Mouse (Mus musculus): ENCODE results near the gene Tmem135. TPM values are rescaled to one million over a fixed set of nuclear protein-coding genes. Genes with fewer than 3 reads are reported as not detected.
"Not testable (repeated sequence)": the region's sequence is repeated elsewhere in the genome, so short reads cannot be mapped to it uniquely, and the experiment has no call there.

Gene Tmem135
- polyA plus RNA-seq, 1 experiment from 2014 or later: 15.1 TPM

DNA sequence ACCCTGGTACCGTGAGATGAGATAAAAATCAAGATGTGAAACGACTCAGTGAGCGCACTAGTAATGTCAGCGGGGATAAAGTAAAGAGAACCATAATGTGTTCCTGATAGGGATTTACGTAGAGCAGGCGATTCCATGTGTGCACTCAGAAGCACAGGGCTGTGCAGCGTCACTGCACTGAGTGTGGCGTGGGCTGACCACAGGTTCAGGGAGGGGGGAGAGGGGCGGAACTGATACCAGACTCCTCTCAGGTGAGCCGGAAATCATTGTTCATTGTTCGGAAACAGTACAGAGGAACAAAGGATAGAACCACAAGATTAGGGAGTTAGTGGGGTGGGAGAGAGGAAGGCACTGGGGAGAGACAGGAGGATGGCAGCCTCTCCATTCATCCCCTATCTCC, 95.8 kb downstream of the Tmem135 start:
- H3K27ac ChIP-seq (ENCODE audit: low read depth, low read length): no peak overlapping the region
- no peaks in the 10 kb centered on the region for H3K4me1 ChIP-seq (ENCODE audit: control insufficient read depth, insufficient read depth, low read length)
- ATAC-seq (ENCODE audit: low FRiP score) (no peak), DNase-seq (ENCODE audit: low spot score, missing footprints) (no peak)
- no peak overlapping the region for H3K9ac ChIP-seq (ENCODE audit: low read length)
- WGBS: 90% methylated on average over 11 of the region's 11 CpGs
- no peaks in the 10 kb centered on the region for H3K27me3 ChIP-seq (ENCODE audit: control insufficient read depth, insufficient read depth, low read length)
- H3K4me3 ChIP-seq (ENCODE audit: low read depth, low read length): no peak overlapping the region
- H3K36me3 ChIP-seq (ENCODE audit: control insufficient read depth, insufficient read depth, low read length): no peaks in the 10 kb centered on the region
- H3K4me2 ChIP-seq: no peak overlapping the region
- H3K9me3 ChIP-seq (ENCODE audit: control insufficient read depth, low read length): no peaks in the 10 kb centered on the region; the same call in 1 of the 2 replicates

DNA sequence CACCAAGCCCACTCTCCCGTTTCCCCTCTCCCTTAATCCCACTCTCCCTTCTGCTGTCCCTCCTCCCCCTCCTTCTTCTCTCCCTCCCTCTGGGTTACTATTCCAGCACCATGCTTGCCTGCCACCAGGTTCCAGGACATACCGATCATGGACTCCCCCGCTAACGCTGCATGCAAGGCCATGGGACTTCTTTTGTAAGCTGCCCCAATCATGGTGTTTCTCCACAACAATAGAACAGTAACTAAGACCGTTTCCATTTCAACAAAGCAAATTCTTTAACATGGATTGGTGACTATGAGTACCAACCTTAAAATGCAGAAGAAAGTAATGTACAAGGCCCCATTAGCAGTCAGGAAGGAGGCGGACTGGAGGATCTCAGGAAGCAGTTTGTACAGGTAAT, 97.2 kb downstream of the Tmem135 start:
- Histone ChIP-seq H3K4me3 (ENCODE audit: low read depth, low read length) (no peak overlapping the region), H3K27me3 (ENCODE audit: control insufficient read depth, insufficient read depth, low read length) (no peaks in the 10 kb centered on the region), H3K4me1 (ENCODE audit: control insufficient read depth, insufficient read depth, low read length) (no peaks in the 10 kb centered on the region), H3K4me2 (no peak overlapping the region), H3K36me3 (ENCODE audit: control insufficient read depth, insufficient read depth, low read length) (no peaks in the 10 kb centered on the region), H3K27ac (ENCODE audit: low read depth, low read length) (no peak overlapping the region), H3K9ac (ENCODE audit: low read length) (no peak overlapping the region), H3K9me3 (ENCODE audit: control insufficient read depth, low read length) (no peaks in the 10 kb centered on the region; the same call in 1 of the 2 replicates)
- ATAC-seq (ENCODE audit: low FRiP score) (no peak), DNase-seq (ENCODE audit: low spot score, missing footprints) (no peak)
- WGBS: 82% methylated on average over 6 of the region's 6 CpGs

DNA sequence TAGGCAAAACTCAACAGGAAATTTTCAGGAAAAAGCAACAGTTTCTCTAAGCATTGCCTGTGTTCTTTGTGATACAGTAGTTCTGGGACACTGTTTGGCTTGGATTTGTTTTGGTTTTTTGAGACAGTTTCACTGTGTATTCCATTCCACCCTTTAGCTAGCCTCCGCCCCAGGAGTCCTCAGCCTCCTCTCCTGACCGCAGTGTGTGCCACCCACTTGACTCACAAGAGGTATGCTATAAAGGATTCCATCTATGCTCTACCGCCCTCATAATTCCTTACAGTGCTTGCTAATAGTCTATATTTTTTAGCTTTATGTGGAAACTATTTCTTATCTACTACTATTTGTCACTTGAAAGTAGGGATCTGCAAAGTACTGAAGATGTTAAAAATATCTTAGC, 99.1 kb downstream of the Tmem135 start:
- Histone ChIP-seq H3K36me3 (ENCODE audit: control insufficient read depth, insufficient read depth, low read length) (no peaks in the 10 kb centered on the region), H3K9me3 (ENCODE audit: control insufficient read depth, low read length) (no peaks in the 10 kb centered on the region), H3K9ac (ENCODE audit: low read length) (no peak overlapping the region), H3K4me3 (ENCODE audit: low read depth, low read length) (no peak overlapping the region), H3K4me2 (no peak overlapping the region), H3K27ac (ENCODE audit: low read depth, low read length) (no peak overlapping the region), H3K4me1 (ENCODE audit: control insufficient read depth, insufficient read depth, low read length) (no peaks in the 10 kb centered on the region), H3K27me3 (ENCODE audit: control insufficient read depth, insufficient read depth, low read length) (no peaks in the 10 kb centered on the region)
- 94% methylated on average over 3 of the region's 3 CpGs for WGBS
- DNase-seq (ENCODE audit: low spot score, missing footprints): no peak
- no peak for ATAC-seq (ENCODE audit: low FRiP score)

DNA sequence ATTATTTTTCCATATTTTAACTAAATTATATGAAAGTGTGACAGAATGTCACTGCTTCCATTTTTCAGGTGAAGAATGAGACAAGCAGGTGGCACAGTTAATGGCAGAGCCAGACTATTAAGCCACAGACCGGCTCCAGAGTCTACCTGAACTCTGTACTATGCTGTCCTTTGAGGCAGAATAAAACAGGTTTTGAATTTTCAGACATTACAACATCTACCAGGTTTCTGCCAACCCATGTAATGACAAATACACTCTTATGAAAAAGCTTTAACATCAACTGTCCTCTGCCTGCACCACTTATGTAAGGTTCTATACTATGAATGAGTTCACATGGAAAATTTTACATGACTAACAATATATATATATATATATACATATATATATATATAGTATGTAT, 100.3 kb downstream of the Tmem135 start:
- Histone ChIP-seq H3K27ac (ENCODE audit: low read depth, low read length) (no peak overlapping the region), H3K4me1 (ENCODE audit: control insufficient read depth, insufficient read depth, low read length) (no peaks in the 10 kb centered on the region), H3K4me2 (no peak overlapping the region), H3K27me3 (ENCODE audit: control insufficient read depth, insufficient read depth, low read length) (no peaks in the 10 kb centered on the region), H3K9ac (ENCODE audit: low read length) (no peak overlapping the region), H3K36me3 (ENCODE audit: control insufficient read depth, insufficient read depth, low read length) (no peaks in the 10 kb centered on the region), H3K4me3 (ENCODE audit: low read depth, low read length) (no peak overlapping the region), H3K9me3 (ENCODE audit: control insufficient read depth, low read length) (no peaks in the 10 kb centered on the region)
- DNase-seq (ENCODE audit: low spot score, missing footprints) (no peak), ATAC-seq (ENCODE audit: low FRiP score) (no peak)
- 94% methylated on average over 1 of the region's 1 CpGs for WGBS

DNA sequence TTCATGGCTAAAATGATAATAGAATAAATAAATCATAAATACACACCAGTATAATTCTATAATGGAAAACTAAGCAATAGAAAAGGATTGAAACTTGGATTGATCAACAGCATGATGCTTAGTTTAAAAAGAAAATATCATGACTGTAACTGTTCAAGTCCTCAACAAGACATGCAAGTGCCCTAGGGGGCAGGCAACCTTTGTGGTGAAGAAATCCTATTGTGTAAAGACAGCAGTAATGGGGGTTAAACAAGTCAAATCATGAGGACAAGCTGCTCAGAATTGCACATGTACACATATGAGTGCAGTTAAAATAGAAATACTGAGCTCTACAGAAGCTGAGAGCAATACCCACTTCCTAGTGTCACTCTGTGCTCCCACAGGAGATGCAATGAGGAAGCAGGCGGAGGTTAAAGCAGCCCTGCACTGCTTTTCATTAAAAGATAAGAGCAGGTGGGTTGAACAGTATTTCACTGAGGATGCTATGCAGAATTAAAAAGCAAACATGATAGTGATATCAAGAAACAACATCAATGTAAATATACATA, 105.0 kb downstream of the Tmem135 start:
- H3K9ac ChIP-seq (ENCODE audit: low read length): no peak overlapping the region
- no peaks in the 10 kb centered on the region for H3K4me1 ChIP-seq (ENCODE audit: control insufficient read depth, insufficient read depth, low read length)
- no peaks in the 10 kb centered on the region for H3K36me3 ChIP-seq (ENCODE audit: control insufficient read depth, insufficient read depth, low read length)
- no peaks in the 10 kb centered on the region for H3K9me3 ChIP-seq (ENCODE audit: control insufficient read depth, low read length)
- no peak overlapping the region for H3K4me2 ChIP-seq
- DNase-seq (ENCODE audit: low spot score, missing footprints) (no peak), ATAC-seq (ENCODE audit: low FRiP score) (no peak)
- no peak overlapping the region for H3K27ac ChIP-seq (ENCODE audit: low read depth, low read length)
- no peak overlapping the region for H3K4me3 ChIP-seq (ENCODE audit: low read depth, low read length)
- H3K27me3 ChIP-seq (ENCODE audit: control insufficient read depth, insufficient read depth, low read length): no peaks in the 10 kb centered on the region
- WGBS: 81% methylated on average over 1 of the region's 1 CpGs

- no peaks in the 10 kb centered on the region for H3K9me3 ChIP-seq (ENCODE audit: control insufficient read depth, low read length)
- WGBS: 92% methylated on average over 1 of the region's 1 CpGs
These were observed 107.1 kb downstream of the Tmem135 start for GRCm38 (mm10) chr7:89296941-89297340.

GRCm38 (mm10) chr7:89282664-89283063, 121.4 kb downstream of the Tmem135 start:
- Histone ChIP-seq H3K4me1 (ENCODE audit: control insufficient read depth, insufficient read depth, low read length) (no peaks in the 10 kb centered on the region), H3K4me2 (no peak overlapping the region), H3K9me3 (ENCODE audit: control insufficient read depth, low read length) (no peaks in the 10 kb centered on the region), H3K36me3 (ENCODE audit: control insufficient read depth, insufficient read depth, low read length) (no peaks in the 10 kb centered on the region), H3K9ac (ENCODE audit: low read length) (no peak overlapping the region), H3K27me3 (ENCODE audit: control insufficient read depth, insufficient read depth, low read length) (no peaks in the 10 kb centered on the region), H3K27ac (ENCODE audit: low read depth, low read length) (no peak overlapping the region), H3K4me3 (ENCODE audit: low read depth, low read length) (no peak overlapping the region)
- DNase-seq (ENCODE audit: low spot score, missing footprints) (no peak), ATAC-seq (ENCODE audit: low FRiP score) (no peak)
- 92% methylated on average over 7 of the region's 7 CpGs for WGBS

More at GRCm38 (mm10) chr7:89296941-89297340, 107.1 kb downstream of the Tmem135 start:
- no peak overlapping the region for H3K4me2 ChIP-seq
- no peak for DNase-seq (ENCODE audit: low spot score, missing footprints)
- no peak overlapping the region for H3K4me3 ChIP-seq (ENCODE audit: low read depth, low read length)
- no peak for ATAC-seq (ENCODE audit: low FRiP score)
- H3K4me1 ChIP-seq (ENCODE audit: control insufficient read depth, insufficient read depth, low read length): no peaks in the 10 kb centered on the region
- H3K27me3 ChIP-seq (ENCODE audit: control insufficient read depth, insufficient read depth, low read length): no peaks in the 10 kb centered on the region
- H3K36me3 ChIP-seq (ENCODE audit: control insufficient read depth, insufficient read depth, low read length): no peaks in the 10 kb centered on the region
- no peak overlapping the region for H3K9ac ChIP-seq (ENCODE audit: low read length)
- H3K27ac ChIP-seq (ENCODE audit: low read depth, low read length): no peak overlapping the region

- ATAC-seq (ENCODE audit: low FRiP score); H3K27me3 ChIP-seq (ENCODE audit: control insufficient read depth, insufficient read depth, low read length); H3K4me1 ChIP-seq (ENCODE audit: control insufficient read depth, insufficient read depth, low read length); H3K4me3 ChIP-seq (ENCODE audit: low read depth, low read length); H3K9ac ChIP-seq (ENCODE audit: low read length); DNase-seq (ENCODE audit: low spot score, missing footprints); H3K36me3 ChIP-seq (ENCODE audit: control insufficient read depth, insufficient read depth, low read length); H3K4me2 ChIP-seq; H3K9me3 ChIP-seq (ENCODE audit: control insufficient read depth, low read length); H3K27ac ChIP-seq (ENCODE audit: low read depth, low read length): not testable (repeated sequence)
These were observed 133.6 kb downstream of the Tmem135 start for GRCm38 (mm10) chr7:89270438-89270837.

DNA sequence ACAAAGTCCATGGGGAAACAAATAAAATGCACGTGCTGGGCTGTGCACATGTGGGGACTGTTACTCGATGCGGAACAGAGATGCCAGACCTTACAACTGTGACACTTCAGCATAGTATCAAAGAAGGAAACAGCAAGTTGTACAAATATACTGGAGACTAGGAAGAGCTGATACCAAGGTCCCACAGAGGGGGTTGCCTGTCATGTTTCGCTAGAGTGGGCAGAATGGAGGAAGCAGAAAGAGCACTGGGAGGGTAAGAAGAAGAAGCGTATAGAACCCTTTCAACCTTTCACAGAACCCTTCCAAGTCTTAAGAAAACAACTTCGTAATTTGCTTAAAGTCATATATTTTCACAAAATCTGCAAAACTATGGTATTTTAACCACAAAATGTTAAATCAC, 134.2 kb downstream of the Tmem135 start:
- Histone ChIP-seq H3K9ac (ENCODE audit: low read length) (no peak overlapping the region), H3K27me3 (ENCODE audit: control insufficient read depth, insufficient read depth, low read length) (no peaks in the 10 kb centered on the region), H3K4me2 (no peak overlapping the region), H3K36me3 (ENCODE audit: control insufficient read depth, insufficient read depth, low read length) (no peaks in the 10 kb centered on the region), H3K4me3 (ENCODE audit: low read depth, low read length) (no peak overlapping the region), H3K4me1 (ENCODE audit: control insufficient read depth, insufficient read depth, low read length) (no peaks in the 10 kb centered on the region), H3K27ac (ENCODE audit: low read depth, low read length) (no peak overlapping the region), H3K9me3 (ENCODE audit: control insufficient read depth, low read length) (no peaks in the 10 kb centered on the region)
- DNase-seq (ENCODE audit: low spot score, missing footprints) (no peak), ATAC-seq (ENCODE audit: low FRiP score) (no peak)
- WGBS: 94% methylated on average over 6 of the region's 6 CpGs

DNA sequence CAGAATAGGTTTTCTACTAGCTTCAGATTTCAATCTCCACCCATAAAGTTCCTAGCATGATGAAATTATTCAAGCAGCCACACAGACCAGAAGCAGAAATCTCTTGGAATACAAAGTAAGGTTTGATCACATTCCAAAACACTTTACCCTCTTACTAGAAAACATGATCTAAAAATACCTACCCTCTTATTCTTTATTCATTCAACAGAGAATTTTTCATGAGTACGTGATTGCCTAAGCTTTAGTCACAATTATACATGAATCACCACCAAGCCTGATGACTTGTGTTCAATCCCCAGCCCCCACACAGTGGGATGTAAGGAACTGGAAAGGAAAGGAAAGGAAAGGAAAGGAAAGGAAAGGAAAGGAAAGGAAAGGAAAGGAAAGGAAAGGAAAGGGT, 136.5 kb downstream of the Tmem135 start:
- H3K4me2 ChIP-seq: no peak overlapping the region
- 98% methylated on average over 1 of the region's 1 CpGs for WGBS
- no peak overlapping the region for H3K27ac ChIP-seq (ENCODE audit: low read depth, low read length)
- no peak overlapping the region for H3K4me3 ChIP-seq (ENCODE audit: low read depth, low read length)
- no peaks in the 10 kb centered on the region for H3K4me1 ChIP-seq (ENCODE audit: control insufficient read depth, insufficient read depth, low read length)
- H3K9ac ChIP-seq (ENCODE audit: low read length): no peak overlapping the region
- H3K9me3 ChIP-seq (ENCODE audit: control insufficient read depth, low read length): no peaks in the 10 kb centered on the region
- ATAC-seq (ENCODE audit: low FRiP score) (no peak), DNase-seq (ENCODE audit: low spot score, missing footprints) (no peak)
- no peaks in the 10 kb centered on the region for H3K27me3 ChIP-seq (ENCODE audit: control insufficient read depth, insufficient read depth, low read length)
- no peaks in the 10 kb centered on the region for H3K36me3 ChIP-seq (ENCODE audit: control insufficient read depth, insufficient read depth, low read length)
